Mouse (Mus musculus): ENCODE measurements around the gene Gm10300.

DNA sequence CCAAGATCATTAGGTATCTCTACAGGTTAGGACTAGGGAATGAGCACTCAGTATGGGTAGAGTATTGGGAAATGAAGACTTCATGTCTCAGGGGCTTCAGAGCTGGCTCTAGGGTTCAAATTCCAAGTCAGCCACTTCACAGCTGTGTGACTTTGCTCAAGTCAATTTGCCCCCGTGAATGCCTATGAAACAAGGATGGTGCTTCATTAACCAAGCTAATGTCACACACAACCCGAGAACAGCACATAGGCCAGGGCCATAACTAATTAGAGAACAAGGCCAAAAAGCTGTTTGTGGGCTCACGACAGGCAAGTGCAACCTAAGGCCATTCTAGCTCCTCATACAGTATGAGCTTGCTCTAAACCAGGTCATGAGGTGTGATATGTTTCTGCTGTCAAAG, 2.3 kb upstream of the Gm10300 start:
- no peak for TF ChIP-seq POLR2A (IDR thresholded peaks at IDR 0.05; ENCODE audit: low read depth, low read length)
- no peak for TF ChIP-seq CTCF (IDR thresholded peaks at IDR 0.05; ENCODE audit: borderline replicate concordance, insufficient read depth, low read length)

Measured in embryonic fibroblast, embryonic 13.5 days (primary cell).